ENCODE assay signal across 17 mouse cellular contexts in the genomic region with DNA sequence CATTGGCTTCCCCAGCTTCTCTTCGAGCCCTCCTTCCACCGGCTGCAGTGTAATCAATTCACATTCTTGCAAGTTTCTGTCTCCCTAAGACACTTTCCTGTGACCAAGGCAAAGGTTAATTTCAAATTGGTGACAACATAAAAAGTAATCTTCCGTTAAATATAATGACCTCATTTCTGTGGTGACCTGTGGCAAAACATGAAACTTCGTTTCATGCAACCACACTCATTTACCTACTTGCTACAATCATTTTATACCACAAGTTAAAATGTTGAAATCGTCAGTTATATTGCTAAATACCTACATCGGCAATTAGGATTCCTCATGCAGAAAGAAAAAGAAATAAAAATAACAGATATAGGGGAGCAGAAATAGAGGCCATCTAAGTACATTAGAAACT.
"Had no signal": no experiment of that assay in that cellular context is flagged by ENCODE, and none has a peak within 500 bp of the region (broad histone marks: within the 10 kb centered on the region; RNA-seq: fewer than 3 reads in every experiment).

No protein-coding gene starts in this region.

- ATAC-seq: liver, embryonic 12.5 days; liver, postnatal 0 days; lung, postnatal 0 days; midbrain, embryonic 13.5 days; midbrain, embryonic 15.5 days; midbrain, embryonic 16.5 days had no signal

- DNase-seq: left cerebral cortex, postnatal 4 days; liver; liver, embryonic 13.5 days; liver, postnatal 0 days; lung, adult 18-20 months; lung, adult 2 months; lung, embryonic 14.5 days; lung, postnatal 10 days; lung, postnatal 14 days; lung, postnatal 36 days; lung, postnatal 4 days; midbrain, embryonic 14.5 days had no signal
